Mouse (Mus musculus) c-Kit-positive CD71-negative TER-119-negative erythroid progenitor cells, embryonic 14.5 days (primary cell): Measurements from ENCODE around the gene Gm20521.
A peak's percentile ranks its signal among the peaks of the same experiment; 100 is the strongest.

ENCODE experiments used
- DNase-seq: peaks from one replicate; pipeline ENCODE4 v3.0.0-alpha.2; 2013; ENCODE audit warnings: low read depth

Gm20521 gene

GRCm38 (mm10) chr14:54893651-54894181, 10.5 kb downstream of the Gm20521 start:
- DNase-seq, result peak; percentile 98

GRCm38 (mm10) chr14:54894296-54895151, 11.3 kb downstream of the Gm20521 start:
- DNase-seq, result no peak

- no peak for DNase-seq
These were observed 14.2 kb downstream of the Gm20521 start for GRCm38 (mm10) chr14:54897445-54897844.

GRCm38 (mm10) chr14:54900383-54900782, 17.1 kb downstream of the Gm20521 start:
- DNase-seq, result no peak

GRCm38 (mm10) chr14:54903641-54904040, 20.4 kb downstream of the Gm20521 start:
- no peak for DNase-seq

GRCm38 (mm10) chr14:54908682-54909081, 25.4 kb downstream of the Gm20521 start:
- DNase-seq, result no peak

- DNase-seq, result no peak
These were observed 29.0 kb downstream of the Gm20521 start for GRCm38 (mm10) chr14:54912109-54912850.

- DNase-seq, result no peak
These were observed 29.6 kb downstream of the Gm20521 start, which contains the start of gene Slc22a17 for GRCm38 (mm10) chr14:54912886-54913285. TSS of gene Slc22a17 (minus strand) at chr14:54913132.

GRCm38 (mm10) chr14:54913343-54913742, 30.1 kb downstream of the Gm20521 start:
- no peak for DNase-seq

GRCm38 (mm10) chr14:54920076-54920685, 36.9 kb downstream of the Gm20521 start:
- no peak for DNase-seq

- DNase-seq, result no peak
These were observed 41.6 kb downstream of the Gm20521 start for GRCm38 (mm10) chr14:54924641-54925348.

GRCm38 (mm10) chr14:54925349-54926342, 42.4 kb downstream of the Gm20521 start, which contains the start of gene Efs:
TSS of gene Efs (minus strand) at chr14:54926126.
- no peak for DNase-seq

GRCm38 (mm10) chr14:54926401-54927158, 43.3 kb downstream of the Gm20521 start:
- DNase-seq, result no peak

GRCm38 (mm10) chr14:54927296-54927695, 44.1 kb downstream of the Gm20521 start:
- DNase-seq, result no peak

- no peak for DNase-seq
These were observed 46.6 kb downstream of the Gm20521 start for GRCm38 (mm10) chr14:54929801-54930200.

GRCm38 (mm10) chr14:54930431-54930830, 47.2 kb downstream of the Gm20521 start:
- DNase-seq, result no peak

- DNase-seq, result no peak
These were observed 49.5 kb downstream of the Gm20521 start, which contains the start of gene Il25 for GRCm38 (mm10) chr14:54932645-54933150. TSS of gene Il25 (plus strand) at chr14:54932695.

- no peak for DNase-seq
These were observed 52.9 kb downstream of the Gm20521 start, which contains the start of gene Cmtm5 for GRCm38 (mm10) chr14:54935904-54936830. TSS of gene Cmtm5 (plus strand) at chr14:54936261.
